Mouse (Mus musculus): ENCODE measurements at regions not wholly inside any gene's neighbourhood (a gene's known extent, or its start where the extent isn't known, plus 50 kb on each side); places are given as distances from the start of the nearest gene placed in this dataset.

GRCm38 (mm10) chr13:31163878-31164495 lies 190.0 kb downstream of the Gm5447 start:
- DNase-seq (ENCODE audit: inconsistent age in 2 of 2, low spot score in 1 of 2) = no peak

- no peak for DNase-seq (ENCODE audit: inconsistent age in 2 of 2, low spot score in 1 of 2)
Measured at GRCm38 (mm10) chr13:31166286-31166685, 192.3 kb downstream of the Gm5447 start.

GRCm38 (mm10) chr13:31168854-31169253 lies 194.8 kb downstream of the Gm5447 start:
- no peak for DNase-seq (ENCODE audit: inconsistent age in 2 of 2, low spot score in 1 of 2)

GRCm38 (mm10) chr13:31171751-31172150 lies 197.7 kb downstream of the Gm5447 start:
- no peak for DNase-seq (ENCODE audit: inconsistent age in 2 of 2, low spot score in 1 of 2)

- no peak for DNase-seq (ENCODE audit: inconsistent age in 2 of 2, low spot score in 1 of 2)
Measured at GRCm38 (mm10) chr13:31172580-31172979, 198.6 kb downstream of the Gm5447 start.

- no peak for DNase-seq (ENCODE audit: inconsistent age in 2 of 2, low spot score in 1 of 2)
Measured at GRCm38 (mm10) chr13:31177999-31178783, 204.2 kb downstream of the Gm5447 start.

- no peak for DNase-seq (ENCODE audit: inconsistent age in 2 of 2, low spot score in 1 of 2)
Measured at GRCm38 (mm10) chr13:31178964-31179363, 205.0 kb downstream of the Gm5447 start.

- peak in 1 of 2 experiments; percentile 20 for DNase-seq (ENCODE audit: inconsistent age in 2 of 2, low spot score in 1 of 2)
Measured at GRCm38 (mm10) chr13:31179407-31180001, 205.5 kb downstream of the Gm5447 start.

- no peak for DNase-seq (ENCODE audit: inconsistent age in 2 of 2, low spot score in 1 of 2)
Measured at GRCm38 (mm10) chr13:31181530-31181929, 207.5 kb downstream of the Gm5447 start.

GRCm38 (mm10) chr13:31184845-31185834 lies 211.1 kb downstream of the Gm5447 start:
- no peak for DNase-seq (ENCODE audit: inconsistent age in 2 of 2, low spot score in 1 of 2)

- no peak for DNase-seq (ENCODE audit: inconsistent age in 2 of 2, low spot score in 1 of 2)
Measured at GRCm38 (mm10) chr13:31186805-31187589, 213.0 kb downstream of the Gm5447 start.

GRCm38 (mm10) chr13:31189116-31189515 lies 215.1 kb downstream of the Gm5447 start:
- DNase-seq (ENCODE audit: inconsistent age in 2 of 2, low spot score in 1 of 2) = no peak

GRCm38 (mm10) chr13:31190036-31190435 lies 216.0 kb downstream of the Gm5447 start:
- DNase-seq (ENCODE audit: inconsistent age in 2 of 2, low spot score in 1 of 2) = no peak

GRCm38 (mm10) chr13:31191344-31192139 lies 217.5 kb downstream of the Gm5447 start:
- no peak for DNase-seq (ENCODE audit: inconsistent age in 2 of 2, low spot score in 1 of 2)

GRCm38 (mm10) chr13:31194971-31195370 lies 221.0 kb downstream of the Gm5447 start:
- DNase-seq (ENCODE audit: inconsistent age in 2 of 2, low spot score in 1 of 2) = no peak

- no peak for DNase-seq (ENCODE audit: inconsistent age in 2 of 2, low spot score in 1 of 2)
Measured at GRCm38 (mm10) chr13:31196546-31196945, 222.5 kb downstream of the Gm5447 start.

- DNase-seq (ENCODE audit: inconsistent age in 2 of 2, low spot score in 1 of 2) = no peak
Measured at GRCm38 (mm10) chr13:31197593-31197992, 223.6 kb downstream of the Gm5447 start.

- DNase-seq (ENCODE audit: inconsistent age in 2 of 2, low spot score in 1 of 2) = no peak
Measured at GRCm38 (mm10) chr13:31199384-31199783, 225.4 kb downstream of the Gm5447 start.

- no peak for DNase-seq (ENCODE audit: inconsistent age in 2 of 2, low spot score in 1 of 2)
Measured at GRCm38 (mm10) chr13:31204068-31204467, 230.1 kb downstream of the Gm5447 start.

Measured in adrenal gland, adult (tissue).